Mouse (Mus musculus) liver, embryonic 12.5 days (tissue): ENCODE measurements around the gene Pcnx3. TPM values are rescaled to one million over a fixed set of nuclear protein-coding genes. Genes with fewer than 3 reads are reported as not detected.

Source experiments
- ATAC-seq: fragments of 200-750 bp; cut with Nextera tagmentation; 2 replicates; pipeline ENCODE4 v1.8.0; 2017; ENCODE audit warnings: moderate number of reproducible peaks, mild to moderate bottlenecking, moderate library complexity
- H3K27ac ChIP-seq: fragments of 300-500 bp; sonication (generic); 2 replicates; pipeline ENCODE4 v1.5.1; 2016; ENCODE audit warnings: mild to moderate bottlenecking
- H3K27me3 ChIP-seq: fragments of 300-500 bp; sonication (generic); replicated peaks from 2 replicates; pipeline ENCODE4 v1.6.1; 2016; ENCODE audit warnings: mild to moderate bottlenecking, moderate library complexity
- H3K36me3 ChIP-seq: fragments of 300-500 bp; sonication (generic); 2 replicates; pipeline ENCODE4 v1.6.1; 2016; ENCODE audit warnings: mild to moderate bottlenecking, moderate library complexity
- H3K4me1 ChIP-seq: fragments of 300-500 bp; sonication (generic); 2 replicates; pipeline ENCODE4 v1.6.1; 2016
- H3K4me2 ChIP-seq: fragments of 300-500 bp; sonication (generic); 2 replicates; pipeline ENCODE4 v1.6.1; 2016; ENCODE audit warnings: mild to moderate bottlenecking, moderate library complexity
- H3K4me3 ChIP-seq: fragments of 300-500 bp; sonication (generic); 2 replicates; pipeline ENCODE4 v1.5.1; 2016; ENCODE audit warnings: mild to moderate bottlenecking, moderate library complexity
- H3K9ac ChIP-seq: fragments of 300-500 bp; sonication (generic); 2 replicates; pipeline ENCODE4 v1.6.1; 2016; ENCODE audit warnings: mild to moderate bottlenecking, moderate library complexity
- H3K9me3 ChIP-seq: fragments of 300-500 bp; sonication (generic); replicated peaks from 2 replicates; pipeline ENCODE4 v1.6.1; 2016; ENCODE audit warnings: mild to moderate bottlenecking, moderate library complexity
- WGBS: fragments of 180-500 bp; shearing (Covaris S2); methylation state at CpG from one replicate; pipeline ENCODE4 v1.1.7; 2016; ENCODE audit not compliant: insufficient replicate concordance; 5-methylcytosine and 5-hydroxymethylcytosine counted together
- polyA plus RNA-seq: library from polyadenylated mRNA; unstranded; fragments of >200 nt; fragmentation: Nextera tagmentation; extraction: Ambion mirVana; gene quantifications from 2 replicates; pipeline ENCODE4 v1.2.1, GENCODE M21; 2016

The Pcnx3 gene
- polyA plus RNA-seq, 1 experiment from 2014 or later: 18.4 TPM

DNA sequence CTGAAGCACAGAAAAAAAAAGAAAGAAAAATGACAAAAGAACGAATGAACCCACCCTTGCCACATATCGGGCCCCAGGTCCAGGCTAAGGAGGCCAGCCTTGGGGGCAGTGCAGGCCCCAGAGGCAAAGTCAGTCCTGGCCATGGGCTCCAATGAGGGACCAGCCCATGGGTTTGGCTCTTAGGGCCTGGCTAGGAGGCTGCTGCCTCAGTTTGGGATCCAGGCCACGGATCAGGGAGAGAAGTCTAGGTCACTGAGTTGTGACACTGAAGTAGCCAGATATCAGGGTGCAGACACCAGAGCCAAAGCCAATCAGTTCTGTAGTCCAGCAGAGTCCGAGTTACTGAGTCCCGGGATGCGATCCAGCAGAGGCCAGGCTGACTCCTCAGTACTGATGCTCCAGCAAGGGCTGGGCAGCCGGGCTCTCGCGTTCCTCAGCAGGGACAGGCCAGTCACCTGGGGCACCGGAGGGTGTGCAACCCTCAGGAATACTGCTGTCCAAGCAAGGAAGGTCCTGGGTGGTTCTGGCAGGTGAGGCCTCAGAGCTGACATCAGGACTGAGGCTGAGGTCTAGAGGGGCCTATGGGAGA is 23.9 kb downstream of the Pcnx3 start:
- ATAC-seq: no peak
- H3K4me2 ChIP-seq: peak overlapping the region; percentile 95
- H3K4me1 ChIP-seq: peaks cover 84% of the 10 kb centered on the region
- peak overlapping the region; percentile 74 for H3K4me3 ChIP-seq
- peaks cover 73% of the 10 kb centered on the region for H3K36me3 ChIP-seq
- peak overlapping the region; percentile 93 for H3K9ac ChIP-seq
- WGBS: 83% methylated on average over 10 of the region's 10 CpGs
- peak overlapping the region; percentile 96 for H3K27ac ChIP-seq
- H3K27me3 ChIP-seq: no peaks in the 10 kb centered on the region
- H3K9me3 ChIP-seq: no peaks in the 10 kb centered on the region

DNA sequence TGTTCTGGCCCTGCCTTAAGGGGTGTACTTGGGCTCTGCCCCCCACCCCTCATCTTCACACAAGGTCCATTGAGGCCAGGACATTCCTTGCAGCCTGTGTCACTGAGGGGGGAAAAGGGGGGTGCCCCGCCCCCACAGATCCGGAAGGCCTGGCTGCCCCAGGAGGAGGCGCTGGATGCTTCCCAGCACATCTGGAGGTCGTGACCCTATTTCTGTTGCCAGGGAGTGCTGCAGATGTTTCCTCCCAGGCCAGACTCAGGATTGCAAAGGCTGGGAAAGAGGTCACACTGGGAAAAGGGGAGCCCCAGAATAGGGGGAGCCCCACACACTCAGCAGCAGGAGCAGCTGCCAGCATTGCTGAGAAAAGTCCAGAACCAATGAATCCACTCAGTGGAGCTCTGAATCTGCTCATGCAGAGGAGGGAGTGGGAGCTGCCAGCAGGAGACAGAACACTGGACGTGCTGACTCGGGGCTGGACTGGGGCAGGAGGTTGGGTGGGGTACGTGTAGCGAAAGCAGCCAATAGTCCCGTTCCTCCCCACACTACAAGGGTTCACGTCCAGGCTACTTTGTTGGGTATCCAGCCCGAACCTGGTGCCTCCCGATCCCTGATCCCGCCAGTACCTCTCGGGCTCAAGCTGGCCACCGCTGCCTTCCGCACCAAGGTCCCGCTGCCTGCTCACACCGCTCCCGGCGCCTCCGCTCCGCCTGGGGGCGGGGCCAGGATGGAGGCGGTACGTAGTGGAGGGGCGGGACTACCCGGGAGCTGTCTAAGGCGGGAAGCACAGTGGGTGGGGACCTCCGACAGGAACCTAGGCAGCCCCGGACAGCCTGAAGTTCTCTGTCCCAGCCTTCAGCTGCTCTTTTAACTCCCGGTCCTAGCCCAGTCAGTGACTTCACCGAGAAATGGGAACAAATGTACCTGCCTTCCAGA is 25.5 kb downstream of the Pcnx3 start, which contains the start of gene Sipa1:
Gene Sipa1 (minus strand): TSS at position 727 of the 933 bp plus-strand sequence.
- Histone ChIP-seq H3K27me3 (no peaks in the 10 kb centered on the region), H3K9ac (peak within 1 kb of the TSS; percentile 93), H3K9me3 (no peaks in the 10 kb centered on the region), H3K27ac (peak within 1 kb of the TSS; percentile 96), H3K4me2 (peak within 1 kb of the TSS; percentile 95), H3K4me3 (peak within 1 kb of the TSS; percentile 74), H3K4me1 (peaks cover 82% of the 10 kb centered on the region), H3K36me3 (peaks cover 72% of the 10 kb centered on the region)
- ATAC-seq: peak; percentile 87
- 2% methylated on average over 32 of the region's 32 CpGs for WGBS

DNA sequence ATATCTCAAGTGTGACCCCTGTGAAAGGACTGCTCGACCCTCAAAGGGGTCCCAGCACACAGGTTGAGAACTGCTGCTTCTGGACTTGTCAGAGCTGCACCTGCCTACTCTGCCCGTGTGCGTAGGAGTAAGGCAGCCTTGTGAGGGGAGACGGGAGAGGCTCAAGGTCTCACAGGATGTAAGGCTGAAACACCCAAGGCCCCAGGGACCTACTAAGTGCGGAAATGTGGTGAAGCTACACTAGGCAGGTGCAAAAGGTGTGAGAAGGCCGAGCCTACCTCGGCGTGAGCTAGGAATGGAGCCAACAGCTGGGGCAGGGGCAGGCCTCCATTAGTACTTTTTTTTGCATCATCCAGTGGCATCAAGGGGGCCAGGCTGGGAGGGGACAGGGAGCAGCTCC is 26.4 kb downstream of the Pcnx3 start:
- H3K9ac ChIP-seq: peak overlapping the region; percentile 93
- H3K27me3 ChIP-seq: no peaks in the 10 kb centered on the region
- peaks cover 81% of the 10 kb centered on the region for H3K4me1 ChIP-seq

DNA sequence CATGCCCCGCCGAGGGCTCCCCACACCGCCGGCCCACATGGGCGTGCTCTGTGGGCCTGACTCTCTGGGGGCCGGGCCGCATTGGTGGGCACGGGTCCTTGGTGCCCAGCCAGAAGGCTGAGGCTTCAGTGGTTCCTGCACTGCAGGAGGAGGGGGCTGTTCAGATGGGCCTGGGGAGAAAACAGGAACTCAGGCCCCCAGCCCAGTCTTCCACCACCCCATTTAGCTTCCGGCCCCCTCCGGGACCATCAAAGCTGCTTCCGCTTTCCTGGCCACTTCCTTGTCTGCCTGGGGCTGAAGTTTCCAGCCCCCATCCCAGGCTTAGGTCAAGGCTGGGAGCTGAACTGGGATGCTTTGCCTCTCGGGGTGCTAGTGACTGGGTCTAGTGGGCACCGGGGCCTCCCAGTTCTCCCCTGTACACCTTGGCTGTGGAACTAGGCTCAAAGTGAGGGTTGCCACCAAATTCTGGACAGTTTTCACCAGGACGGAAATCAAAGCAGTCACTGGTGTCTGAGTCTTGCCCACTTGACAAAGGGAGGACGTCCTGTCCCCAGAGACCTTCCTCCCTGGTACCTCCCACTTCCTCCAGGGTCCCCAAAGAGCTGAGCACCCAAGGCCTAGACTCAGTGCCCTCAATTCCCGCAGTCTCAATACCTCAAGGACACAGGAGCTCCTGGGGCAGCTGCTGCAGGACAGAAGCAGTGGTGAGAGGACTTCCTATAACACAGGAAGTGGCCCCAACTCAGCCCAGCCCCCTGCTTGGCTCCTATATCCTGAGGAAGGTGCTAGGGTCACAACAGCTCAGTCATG is 27.6 kb downstream of the Pcnx3 start:
- Histone ChIP-seq H3K27ac (peak overlapping the region; percentile 96), H3K4me1 (peaks cover 73% of the 10 kb centered on the region), H3K4me2 (peak overlapping the region; percentile 95), H3K36me3 (peaks cover 71% of the 10 kb centered on the region), H3K27me3 (no peaks in the 10 kb centered on the region), H3K4me3 (peak overlapping the region; percentile 74), H3K9ac (peak overlapping the region; percentile 93), H3K9me3 (no peaks in the 10 kb centered on the region)
- 23% methylated on average over 16 of the region's 16 CpGs for whole genome bisulfite sequencing
- ATAC-seq: no peak

More for the DNA sequence above, 26.4 kb downstream of the Pcnx3 start:
- H3K4me3 ChIP-seq: peak overlapping the region; percentile 74
- peaks cover 71% of the 10 kb centered on the region for H3K36me3 ChIP-seq
- ATAC-seq: no peak
- WGBS: 54% methylated on average over 8 of the region's 8 CpGs
- peak overlapping the region; percentile 96 for H3K27ac ChIP-seq
- peak overlapping the region; percentile 95 for H3K4me2 ChIP-seq
- no peaks in the 10 kb centered on the region for H3K9me3 ChIP-seq

DNA sequence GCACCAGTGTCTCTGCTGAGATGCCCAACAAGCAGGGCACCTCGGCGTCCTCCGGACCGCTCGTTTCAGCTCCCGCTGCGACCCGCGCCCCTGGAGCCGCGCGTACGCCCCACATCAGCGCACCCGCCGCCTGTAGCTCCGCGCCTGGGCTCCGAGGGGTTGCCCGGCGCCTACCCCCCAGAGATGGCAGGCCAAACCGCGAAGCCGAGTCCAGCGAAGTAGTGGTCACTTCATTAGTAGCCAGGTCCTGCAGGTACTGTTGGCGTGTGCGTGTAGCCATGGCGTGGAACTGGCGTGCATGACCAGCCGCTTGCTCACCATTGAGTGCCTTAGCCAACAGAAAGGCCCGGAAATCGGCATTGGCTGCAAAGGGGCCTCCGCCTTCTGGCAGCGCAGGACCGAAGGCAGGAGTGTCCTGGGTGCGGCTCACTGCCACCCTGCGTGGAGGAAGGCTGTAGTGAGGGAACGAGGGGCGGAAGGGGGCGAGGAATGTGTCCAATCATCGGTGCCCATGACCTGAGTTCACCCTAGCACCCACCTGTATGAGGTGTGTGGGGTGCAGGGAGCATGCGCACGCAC is 33.9 kb downstream of the Pcnx3 start:
- H3K4me2 ChIP-seq: peak overlapping the region; percentile 47
- no peaks in the 10 kb centered on the region for H3K27me3 ChIP-seq
- peaks cover 41% of the 10 kb centered on the region for H3K4me1 ChIP-seq
- WGBS: 81% methylated on average over 43 of the region's 43 CpGs
- no peak for ATAC-seq
- H3K27ac ChIP-seq: no peak overlapping the region
- peaks cover 99% of the 10 kb centered on the region for H3K36me3 ChIP-seq
- no peaks in the 10 kb centered on the region for H3K9me3 ChIP-seq
- H3K9ac ChIP-seq: no peak overlapping the region
- H3K4me3 ChIP-seq: peak overlapping the region; percentile 24

DNA sequence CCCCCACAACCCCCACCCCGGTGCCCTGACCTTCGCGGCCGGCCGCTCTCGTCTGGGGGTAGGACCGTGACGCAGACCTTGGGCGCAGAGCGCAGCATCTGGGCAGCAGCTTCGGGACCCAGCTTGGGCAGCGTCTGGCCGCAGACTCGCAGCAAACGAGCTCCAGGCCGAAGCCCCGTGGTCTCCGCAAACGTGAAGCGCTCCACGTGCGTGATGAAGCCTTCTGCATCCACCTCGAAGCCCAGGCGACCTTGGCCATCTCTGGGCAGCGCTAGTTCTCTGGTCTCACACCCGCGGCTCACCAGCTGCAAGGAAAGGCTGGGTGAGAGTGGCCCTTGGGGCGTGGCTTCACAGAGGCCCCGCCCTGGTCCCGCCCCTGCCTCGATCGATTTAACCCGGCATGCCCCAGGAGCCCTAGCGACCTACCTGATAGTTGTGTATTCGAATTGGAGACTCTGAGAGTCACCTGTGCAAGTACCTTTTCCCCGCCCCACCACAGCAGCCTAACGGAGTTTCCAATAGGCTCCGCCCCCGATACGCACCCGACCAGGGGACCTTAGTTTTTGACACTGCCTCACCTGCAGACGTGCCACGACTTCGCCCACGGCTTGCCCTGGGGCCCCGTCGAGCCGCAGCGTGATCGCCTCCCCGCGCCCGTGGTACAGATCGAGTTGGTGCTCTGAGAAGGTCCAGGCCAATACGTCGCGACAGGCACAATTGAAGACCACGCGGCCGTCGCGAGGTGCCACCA is 34.6 kb downstream of the Pcnx3 start:
- no peaks in the 10 kb centered on the region for H3K27me3 ChIP-seq
- peak overlapping the region; percentile 47 for H3K4me2 ChIP-seq
- no peaks in the 10 kb centered on the region for H3K9me3 ChIP-seq
- H3K36me3 ChIP-seq: peaks cover 92% of the 10 kb centered on the region
- H3K9ac ChIP-seq: no peak overlapping the region
- H3K27ac ChIP-seq: no peak overlapping the region
- H3K4me3 ChIP-seq: peak overlapping the region; percentile 24
- peaks cover 42% of the 10 kb centered on the region for H3K4me1 ChIP-seq
- WGBS: 75% methylated on average over 61 of the region's 62 CpGs
- ATAC-seq: 0 out of 2 replicates have a peak, but pooled peaks have one; percentile 27

DNA sequence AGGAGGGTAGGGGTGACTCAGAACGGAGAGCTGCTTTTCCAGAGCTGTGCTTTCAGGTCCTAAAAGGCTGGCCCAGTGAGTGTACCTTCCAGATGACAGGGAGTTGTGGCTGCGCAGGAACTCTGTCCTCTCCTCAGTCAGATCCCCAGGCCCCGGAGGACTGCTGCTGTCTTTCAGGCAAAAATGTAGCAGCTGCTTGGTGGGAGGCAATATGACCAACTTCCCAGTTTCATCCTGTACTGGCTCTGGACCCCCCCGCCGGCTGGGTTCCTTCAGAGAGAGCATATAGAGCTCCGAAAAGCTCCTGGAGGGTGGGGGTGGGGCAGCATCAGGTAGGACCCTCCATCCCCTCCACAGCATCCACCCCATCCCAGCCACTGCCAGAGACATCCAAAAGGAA is 36.1 kb downstream of the Pcnx3 start:
- Histone ChIP-seq H3K4me2 (no peak overlapping the region; the same call in 1 of the 2 replicates), H3K4me1 (peaks cover 52% of the 10 kb centered on the region), H3K9ac (no peak overlapping the region), H3K27me3 (no peaks in the 10 kb centered on the region), H3K4me3 (no peak overlapping the region), H3K9me3 (no peaks in the 10 kb centered on the region), H3K36me3 (peaks cover 84% of the 10 kb centered on the region), H3K27ac (no peak overlapping the region)
- 83% methylated on average over 6 of the region's 6 CpGs for WGBS
- ATAC-seq: no peak

DNA sequence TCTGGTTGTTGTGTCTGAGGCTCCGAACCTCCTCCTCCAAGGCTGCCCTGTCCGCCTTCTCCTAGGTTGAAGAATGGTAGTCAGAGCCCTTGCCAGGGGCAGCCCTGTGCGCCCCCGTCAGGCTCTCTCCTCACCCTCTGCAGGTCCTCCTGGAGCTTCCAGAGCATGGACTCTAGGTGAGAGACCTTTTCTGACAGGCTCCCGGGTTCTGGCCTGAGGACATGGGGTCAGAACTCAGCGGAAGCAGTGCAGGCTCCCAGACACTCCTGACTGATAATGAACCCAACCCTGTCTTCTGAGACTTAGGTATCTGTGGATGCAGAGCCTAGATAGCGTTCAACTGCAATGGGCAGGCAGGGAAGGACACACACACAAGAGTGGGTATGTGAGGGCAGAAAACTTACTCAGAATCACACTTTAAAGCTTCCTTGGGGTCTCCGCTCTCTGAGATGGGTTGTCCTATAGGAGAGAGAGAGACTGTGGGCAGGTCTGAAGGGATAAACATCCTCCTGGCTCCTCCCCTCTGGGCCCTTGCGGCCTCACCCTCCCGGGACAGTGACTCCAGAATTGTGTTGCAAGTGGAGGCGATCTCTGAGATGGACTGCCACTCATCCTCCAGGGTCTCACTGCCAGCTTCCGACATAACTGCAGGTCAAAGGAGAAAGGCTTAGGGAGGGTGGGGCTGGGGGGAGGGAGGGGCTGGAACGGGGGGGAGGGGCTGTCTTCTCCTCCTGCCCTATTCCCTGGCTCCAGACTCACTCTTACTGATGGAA is 37.0 kb downstream of the Pcnx3 start:
- H3K36me3 ChIP-seq: peaks cover 84% of the 10 kb centered on the region
- H3K4me2 ChIP-seq: peak overlapping the region; percentile 14
- H3K27ac ChIP-seq: peak overlapping the region; percentile 49; the same call in 1 of the 2 replicates
- no peaks in the 10 kb centered on the region for H3K27me3 ChIP-seq
- H3K9ac ChIP-seq: no peak overlapping the region
- H3K4me3 ChIP-seq: no peak overlapping the region
- ATAC-seq: peak; percentile 48
- H3K4me1 ChIP-seq: peaks cover 56% of the 10 kb centered on the region
- no peaks in the 10 kb centered on the region for H3K9me3 ChIP-seq
- 66% methylated on average over 13 of the region's 13 CpGs for WGBS

DNA sequence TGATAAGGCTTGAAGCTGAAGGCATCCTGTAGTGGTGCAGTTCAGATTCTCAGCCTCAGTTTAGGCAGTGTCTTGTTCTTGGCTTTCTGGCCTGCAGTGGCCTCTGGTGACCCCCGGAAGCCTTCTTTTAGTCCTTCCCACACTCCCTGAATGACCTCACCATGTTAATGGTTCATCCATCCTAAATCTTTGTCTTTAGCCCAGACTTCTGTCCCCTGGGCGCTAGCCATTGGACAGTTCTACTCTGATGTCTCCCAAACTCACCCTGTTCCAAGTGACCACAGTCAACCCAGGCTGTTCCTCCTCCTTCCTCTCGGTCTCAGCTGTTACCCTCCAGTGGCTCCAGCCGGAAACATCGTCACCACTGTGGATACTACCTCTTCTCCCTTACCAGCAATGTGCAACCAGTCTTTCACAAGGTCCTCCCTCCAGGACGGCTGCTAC is 39.4 kb downstream of the Pcnx3 start:
- H3K27ac ChIP-seq: peak overlapping the region; percentile 61
- ATAC-seq: no peak
- H3K36me3 ChIP-seq: peaks cover 84% of the 10 kb centered on the region
- no peaks in the 10 kb centered on the region for H3K27me3 ChIP-seq
- peak overlapping the region; percentile 42 for H3K4me3 ChIP-seq
- no peaks in the 10 kb centered on the region for H3K9me3 ChIP-seq
- 52% methylated on average over 6 of the region's 6 CpGs for WGBS
- peak overlapping the region; percentile 70 for H3K4me2 ChIP-seq
- peak overlapping the region; percentile 42 for H3K9ac ChIP-seq
- peaks cover 49% of the 10 kb centered on the region for H3K4me1 ChIP-seq
